Mouse (Mus musculus): ENCODE results near the gene Cadps2. TPM values are rescaled to one million over a fixed set of nuclear protein-coding genes. Genes with fewer than 3 reads are reported as not detected.

The Cadps2 gene
- polyA plus RNA-seq, 1 experiment from 2014 or later: 0.18 TPM

- TF ChIP-seq EP300 (IDR thresholded peaks at IDR 0.05; ENCODE audit: low read depth) (no peak), CTCF (IDR thresholded peaks at IDR 0.05; ENCODE audit: low read depth) (no peak)
- H3K4me3 ChIP-seq (ENCODE audit: low read depth, low read length): no peak overlapping the region
- 4% methylated on average over 23 of the region's 23 CpGs for WGBS (ENCODE audit: insufficient replicate concordance)
- ATAC-seq: no peak
- H3K9ac ChIP-seq (replicated peaks): no peak overlapping the region
- no peak overlapping the region for H3K27ac ChIP-seq (ENCODE audit: low read depth)
- DNase-seq: no peak
- peaks cover 90% of the 10 kb centered on the region for H3K27me3 ChIP-seq (ENCODE audit: insufficient read depth, low read length)
- no peak overlapping the region for H3K4me2 ChIP-seq (ENCODE audit: low read depth, low read length)
- no peaks in the 10 kb centered on the region for H3K36me3 ChIP-seq (replicated peaks; ENCODE audit: insufficient read depth, low read length)
- 0 out of 2 replicates have a peak, but pooled peaks cover 3% of the 10 kb centered on the region for H3K9me3 ChIP-seq (ENCODE audit: low read length)
- peaks cover 4% of the 10 kb centered on the region; the same call in 1 of the 2 replicates for H3K4me1 ChIP-seq (ENCODE audit: insufficient read depth)
Observed at GRCm38 (mm10) chr6:23245545-23246011, 593.6 kb downstream of the Cadps2 start.

GRCm38 (mm10) chr6:23245121-23245520 lies 594.1 kb downstream of the Cadps2 start:
- WGBS (ENCODE audit: insufficient replicate concordance): 19% methylated on average over 9 of the region's 9 CpGs

GRCm38 (mm10) chr6:23243821-23244760 lies 595.1 kb downstream of the Cadps2 start:
- Histone ChIP-seq H3K4me3 (ENCODE audit: low read depth, low read length) (no peak overlapping the region), H3K36me3 (replicated peaks; ENCODE audit: insufficient read depth, low read length) (no peaks in the 10 kb centered on the region), H3K27me3 (ENCODE audit: insufficient read depth, low read length) (peaks cover 76% of the 10 kb centered on the region), H3K4me1 (ENCODE audit: insufficient read depth) (peaks cover 3% of the 10 kb centered on the region; the same call in 1 of the 2 replicates), H3K27ac (ENCODE audit: low read depth) (no peak overlapping the region), H3K4me2 (ENCODE audit: low read depth, low read length) (no peak overlapping the region), H3K9ac (replicated peaks) (no peak overlapping the region), H3K9me3 (ENCODE audit: low read length) (0 out of 2 replicates have a peak, but pooled peaks cover 3% of the 10 kb centered on the region)
- no peak for DNase-seq
- TF ChIP-seq EP300 (IDR thresholded peaks at IDR 0.05; ENCODE audit: low read depth): no peak
- WGBS (ENCODE audit: insufficient replicate concordance): 3% methylated on average over 15 of the region's 15 CpGs
- ATAC-seq: no peak

More at GRCm38 (mm10) chr6:23245121-23245520, 594.1 kb downstream of the Cadps2 start:
- H3K4me2 ChIP-seq (ENCODE audit: low read depth, low read length): no peak overlapping the region
- H3K4me1 ChIP-seq (ENCODE audit: insufficient read depth): peaks cover 4% of the 10 kb centered on the region; the same call in 1 of the 2 replicates
- H3K27ac ChIP-seq (ENCODE audit: low read depth): no peak overlapping the region
- TF ChIP-seq CTCF (IDR thresholded peaks at IDR 0.05; ENCODE audit: low read depth) (no peak), EP300 (IDR thresholded peaks at IDR 0.05; ENCODE audit: low read depth) (no peak)
- DNase-seq: no peak
- no peaks in the 10 kb centered on the region for H3K36me3 ChIP-seq (replicated peaks; ENCODE audit: insufficient read depth, low read length)
- H3K27me3 ChIP-seq (ENCODE audit: insufficient read depth, low read length): peaks cover 86% of the 10 kb centered on the region
- H3K4me3 ChIP-seq (ENCODE audit: low read depth, low read length): no peak overlapping the region
- 0 out of 2 replicates have a peak, but pooled peaks cover 3% of the 10 kb centered on the region for H3K9me3 ChIP-seq (ENCODE audit: low read length)
- ATAC-seq: no peak
- no peak overlapping the region for H3K9ac ChIP-seq (replicated peaks)

Other genes with a start within 250 kb of the Cadps2 start
- gene Rnf133, start 189.1 kb downstream of the Cadps2 start, polyA plus RNA-seq (2015; fragmentation: Nextera tagmentation; extraction: Ambion mirVana): not detected in 2 replicates
- not detected in 2 replicates for gene Rnf148, start 184.3 kb downstream of the Cadps2 start, polyA plus RNA-seq (2015; fragmentation: Nextera tagmentation; extraction: Ambion mirVana)
- not detected in 2 replicates for gene Tas2r118, start 130.6 kb upstream of the Cadps2 start, polyA plus RNA-seq (2015; fragmentation: Nextera tagmentation; extraction: Ambion mirVana)